Mouse (Mus musculus): ENCODE results near the gene Olfr869.

Olfr869 gene

GRCm38 (mm10) chr9:20128709-20129108 is at the start of gene Olfr869:
Gene Olfr869 (plus strand): TSS chr9:20129009.
- no peak for DNase-seq

- DNase-seq = no peak
Measured at GRCm38 (mm10) chr9:20098326-20098725, 30.5 kb upstream of the Olfr869 start, which contains the start of gene Olfr868. Gene Olfr868 (plus strand): TSS chr9:20098626.

- no peak for DNase-seq
Measured at GRCm38 (mm10) chr9:20149706-20150105, 20.9 kb downstream of the Olfr869 start.

- DNase-seq = no peak
Measured at GRCm38 (mm10) chr9:20173957-20174356, 45.1 kb downstream of the Olfr869 start, which contains the start of gene Olfr870. Gene Olfr870 (minus strand): TSS chr9:20174057.

- DNase-seq = no peak
Measured at GRCm38 (mm10) chr9:20179463-20179862, 50.7 kb downstream of the Olfr869 start.
